Mouse (Mus musculus) neural tube, embryonic 14.5 days (tissue): ENCODE measurements around the gene Whrn. TPM values are rescaled to one million over a fixed set of nuclear protein-coding genes. Genes with fewer than 3 reads are reported as not detected.

Experiments
- ATAC-seq: fragments of 200-750 bp; cut with Nextera tagmentation; 2 replicates; pipeline ENCODE4 v1.8.0; 2017; ENCODE audit warnings: low read depth, mild to moderate bottlenecking, moderate TSS enrichment, moderate library complexity
- H3K27ac ChIP-seq: fragments of 300-500 bp; sonication (generic); 2 replicates; pipeline ENCODE4 v1.5.1; 2014; ENCODE audit warnings: low read depth, mild to moderate bottlenecking, control low read depth, low read length, moderate library complexity, mixed read lengths
- H3K27me3 ChIP-seq: fragments of 300-500 bp; sonication (generic); 2 replicates; pipeline ENCODE4 v1.6.1; 2014; ENCODE audit warnings: low read length; ENCODE audit not compliant: control insufficient read depth, insufficient read depth
- H3K36me3 ChIP-seq: fragments of 300-500 bp; sonication (generic); 2 replicates; pipeline ENCODE4 v1.6.1; 2014; ENCODE audit warnings: low read length, mixed read lengths; ENCODE audit not compliant: control insufficient read depth, insufficient read depth
- H3K4me1 ChIP-seq: fragments of 300-500 bp; sonication (generic); 2 replicates; pipeline ENCODE4 v1.6.1; 2014; ENCODE audit warnings: low read length; ENCODE audit not compliant: control insufficient read depth, insufficient read depth
- H3K4me2 ChIP-seq: fragments of 300-500 bp; sonication (generic); 2 replicates; pipeline ENCODE4 v1.6.1; 2014; ENCODE audit warnings: mild to moderate bottlenecking, low read depth, low read length, control low read depth
- H3K4me3 ChIP-seq: fragments of 300-500 bp; sonication (generic); 2 replicates; pipeline ENCODE4 v1.5.1; 2014; ENCODE audit warnings: low read depth, low read length, control low read depth, mixed read lengths
- H3K9ac ChIP-seq: fragments of 300-500 bp; sonication (generic); replicated peaks from 2 replicates; pipeline ENCODE4 v1.6.1; 2014; ENCODE audit warnings: low read depth, mild to moderate bottlenecking, control low read depth, low read length, mixed read lengths
- H3K9me3 ChIP-seq: fragments of 300-500 bp; sonication (generic); 2 replicates; pipeline ENCODE4 v1.6.1; 2016; ENCODE audit warnings: low read length; ENCODE audit not compliant: control insufficient read depth
- WGBS: fragments of 180-500 bp; shearing (Covaris S2); extraction: QIAGEN DNeasy Blood & Tissue Kit; methylation state at CpG from one replicate; pipeline ENCODE4 v1.1.7; 2014; 5-methylcytosine and 5-hydroxymethylcytosine counted together
- polyA plus RNA-seq: library from polyadenylated mRNA; unstranded; fragments of >200 nt; fragmentation: Nextera tagmentation; extraction: Ambion mirVana; gene quantifications from 2 replicates; pipeline ENCODE4 v1.2.1, GENCODE M21; 2014

The Whrn gene
- polyA plus RNA-seq, 1 experiment from 2014 or later, result 4.0 TPM

GRCm38 (mm10) chr4:63375367-63375766 is 120.4 kb downstream of the Whrn start:
- Histone ChIP-seq H3K27me3 (no peaks in the 10 kb centered on the region), H3K9me3 (no peaks in the 10 kb centered on the region), H3K4me3 (no peak overlapping the region), H3K4me1 (no peaks in the 10 kb centered on the region), H3K9ac (no peak overlapping the region), H3K27ac (no peak overlapping the region), H3K4me2 (no peak overlapping the region), H3K36me3 (peaks cover 10% of the 10 kb centered on the region)
- 93% methylated on average over 1 of the region's 1 CpGs for WGBS
- ATAC-seq, result no peak

GRCm38 (mm10) chr4:63374331-63374730 is 121.5 kb downstream of the Whrn start:
- no peak overlapping the region for H3K4me3 ChIP-seq
- no peak overlapping the region for H3K4me2 ChIP-seq
- H3K36me3 ChIP-seq, result peaks cover 10% of the 10 kb centered on the region; the same call in 1 of the 2 replicates
- no peak for ATAC-seq
- H3K4me1 ChIP-seq, result no peaks in the 10 kb centered on the region
- no peaks in the 10 kb centered on the region for H3K27me3 ChIP-seq
- no peaks in the 10 kb centered on the region for H3K9me3 ChIP-seq
- H3K9ac ChIP-seq, result no peak overlapping the region
- WGBS, result 81% methylated on average over 12 of the region's 12 CpGs
- no peak overlapping the region for H3K27ac ChIP-seq

- Histone ChIP-seq H3K4me1 (no peaks in the 10 kb centered on the region), H3K36me3 (peaks cover 5% of the 10 kb centered on the region; the same call in 1 of the 2 replicates), H3K27ac (no peak overlapping the region), H3K27me3 (no peaks in the 10 kb centered on the region), H3K9ac (no peak overlapping the region), H3K9me3 (no peaks in the 10 kb centered on the region), H3K4me3 (no peak overlapping the region), H3K4me2 (no peak overlapping the region)
- ATAC-seq, result no peak
- 99% methylated on average over 8 of the region's 8 CpGs for WGBS
Measured at GRCm38 (mm10) chr4:63373404-63373803, 122.4 kb downstream of the Whrn start.

- Histone ChIP-seq H3K36me3 (peaks cover 4% of the 10 kb centered on the region; the same call in 1 of the 2 replicates), H3K27me3 (no peaks in the 10 kb centered on the region), H3K4me3 (no peak overlapping the region), H3K4me2 (no peak overlapping the region), H3K9me3 (no peaks in the 10 kb centered on the region), H3K27ac (no peak overlapping the region), H3K9ac (no peak overlapping the region), H3K4me1 (no peaks in the 10 kb centered on the region)
- WGBS, result 63% methylated on average over 3 of the region's 3 CpGs
- ATAC-seq, result no peak
Measured at GRCm38 (mm10) chr4:63371890-63372289, 123.9 kb downstream of the Whrn start.

GRCm38 (mm10) chr4:63370897-63371296 is 124.9 kb downstream of the Whrn start:
- H3K4me1 ChIP-seq, result no peaks in the 10 kb centered on the region
- H3K4me3 ChIP-seq, result no peak overlapping the region
- no peaks in the 10 kb centered on the region for H3K9me3 ChIP-seq
- no peak overlapping the region for H3K4me2 ChIP-seq
- WGBS, result 29% methylated on average over 7 of the region's 7 CpGs
- no peak for ATAC-seq
- H3K27me3 ChIP-seq, result no peaks in the 10 kb centered on the region
- H3K9ac ChIP-seq, result no peak overlapping the region
- no peak overlapping the region for H3K27ac ChIP-seq
- H3K36me3 ChIP-seq, result peaks cover 4% of the 10 kb centered on the region; the same call in 1 of the 2 replicates

- Histone ChIP-seq H3K27ac (no peak overlapping the region), H3K4me1 (no peaks in the 10 kb centered on the region), H3K4me2 (no peak overlapping the region), H3K4me3 (no peak overlapping the region), H3K9me3 (no peaks in the 10 kb centered on the region), H3K9ac (no peak overlapping the region), H3K27me3 (no peaks in the 10 kb centered on the region), H3K36me3 (no peaks in the 10 kb centered on the region)
- WGBS, result 9% methylated on average over 4 of the region's 4 CpGs
- 0 out of 2 replicates have a peak, but pooled peaks have one; percentile 58 for ATAC-seq
Measured at GRCm38 (mm10) chr4:63368577-63368976, 127.2 kb downstream of the Whrn start.

Other genes with a start within 250 kb of the Whrn start
- not detected in 2 replicates for gene Orm1, start 151.4 kb downstream of the Whrn start, polyA plus RNA-seq
- gene Orm3, start 139.8 kb downstream of the Whrn start, polyA plus RNA-seq, result not detected in 2 replicates
- not detected in 2 replicates for gene Orm2, start 133.5 kb downstream of the Whrn start, polyA plus RNA-seq
- gene Akna, start 92.6 kb downstream of the Whrn start, polyA plus RNA-seq, result 2.5 and 3.8 TPM in 2 replicates
- 431 and 462 TPM in 2 replicates for gene Atp6v1g1, start 48.8 kb upstream of the Whrn start, polyA plus RNA-seq
- 3.4 and 4.6 TPM in 2 replicates for gene Tmem268, start 62.8 kb upstream of the Whrn start, polyA plus RNA-seq
- not detected in 2 replicates for gene Gm11213, start 109.3 kb upstream of the Whrn start, polyA plus RNA-seq
- gene Tex48, start 126.4 kb upstream of the Whrn start, polyA plus RNA-seq, result not detected in 2 replicates
- gene Gm11214, start 167.4 kb upstream of the Whrn start, polyA plus RNA-seq, result not detected in 2 replicates
- not detected in 2 replicates for gene Tnfsf15, start 249.1 kb upstream of the Whrn start, polyA plus RNA-seq